Comparison of ENCODE assay signal across 31 mouse cellular contexts in the genomic region with DNA sequence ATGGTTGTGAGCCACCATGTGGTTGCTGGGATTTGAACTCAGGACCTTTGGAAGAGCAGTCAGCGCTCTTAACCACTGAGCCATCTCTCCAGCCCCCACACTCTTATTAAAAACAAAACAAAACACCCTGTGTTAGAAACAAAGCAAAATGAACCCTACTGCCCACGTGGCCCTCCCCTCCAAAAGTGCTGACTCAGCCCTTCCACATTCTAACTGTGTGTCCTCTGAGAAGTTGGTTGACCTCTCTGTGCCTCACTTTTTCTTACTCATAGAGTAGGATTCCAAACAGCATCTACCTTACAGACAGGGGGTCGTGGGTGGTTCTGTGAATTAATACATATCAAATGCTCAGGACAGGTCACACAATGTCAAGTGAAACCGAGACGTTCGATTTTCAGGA. TPM values are rescaled to one million over a fixed set of nuclear protein-coding genes. Genes with fewer than 3 reads are reported as not detected.
"Had no signal": no experiment of that assay in that cellular context is flagged by ENCODE, and none has a peak within 500 bp of the region (broad histone marks: within the 10 kb centered on the region; RNA-seq: fewer than 3 reads in every experiment).

No protein-coding gene starts in this region.

- H3K4me3 ChIP-seq: gastrocnemius, adult 2 months; heart, embryonic 13.5 days; heart, embryonic 15.5 days; hindbrain, embryonic 10.5 days; hindbrain, embryonic 12.5 days; intestine, embryonic 15.5 days; layer of hippocampus, adult 2 months; left cerebral cortex, adult 2 months; limb, embryonic 10.5 days; limb, embryonic 12.5 days had no signal

- H3K36me3 ChIP-seq: heart, embryonic 13.5 days; heart, embryonic 15.5 days; hindbrain, embryonic 10.5 days; hindbrain, embryonic 12.5 days; intestine, embryonic 15.5 days; limb, embryonic 10.5 days; limb, embryonic 12.5 days had no signal

- DNase-seq: gastrocnemius, adult 2 months; gastrocnemius, postnatal 10 days; gastrocnemius, postnatal 25 days; heart, adult 18-20 months; heart, postnatal 4 days; kidney, adult 18-20 months; kidney, adult 8-10 months; kidney, postnatal 10 days; kidney, postnatal 25 days; kidney, postnatal 4 days had no signal

- ATAC-seq: hindbrain, embryonic 16.5 days; inflammation-experienced regulatory T-cells, adult 6 months; intestine, embryonic 15.5 days; intestine, postnatal 0 days had no signal

- H3K9me3 ChIP-seq: heart, embryonic 13.5 days; heart, embryonic 15.5 days; hindbrain, embryonic 10.5 days; hindbrain, embryonic 12.5 days; intestine, embryonic 15.5 days; limb, embryonic 10.5 days; limb, embryonic 12.5 days had no signal

- H3K4me2 ChIP-seq: heart, embryonic 11.5 days; heart, embryonic 13.5 days; heart, embryonic 15.5 days; hindbrain, embryonic 12.5 days; hindbrain, embryonic 14.5 days; intestine, embryonic 15.5 days; limb, embryonic 12.5 days had no signal

- H3K9ac ChIP-seq: heart, embryonic 15.5 days; hindbrain, embryonic 12.5 days; hindbrain, embryonic 14.5 days; intestine, embryonic 15.5 days; limb, embryonic 12.5 days; liver, embryonic 14.5 days had no signal

- H3K27ac ChIP-seq: gastrocnemius, adult 2 months; heart, embryonic 15.5 days; hindbrain, embryonic 12.5 days; hindbrain, embryonic 14.5 days; layer of hippocampus, adult 2 months; left cerebral cortex, adult 2 months had no signal

- H3K27me3 ChIP-seq: heart, embryonic 13.5 days; heart, embryonic 15.5 days; intestine, embryonic 15.5 days; limb, embryonic 12.5 days had no signal

RNA-seq across cellular contexts. Expression of a gene that starts 37.0 kb away (rescaled TPM):
- total RNA-seq: heart, adult 18-20 months; heart, postnatal 25 days; layer of hippocampus, adult 2 months; layer of hippocampus, postnatal 10 days; layer of hippocampus, postnatal 25 days; left cerebral cortex, adult 2 months; left cerebral cortex, postnatal 14 days; left cerebral cortex, postnatal 36 days had no signal
- polyA plus RNA-seq: heart, embryonic 11.5 days; heart, embryonic 13.5 days; heart, postnatal 0 days; hindbrain, embryonic 10.5 days; hindbrain, embryonic 12.5 days; hindbrain, embryonic 14.5 days; hindbrain, embryonic 16.5 days; inflammation-experienced regulatory T-cells, adult 6 months; limb, embryonic 10.5 days; limb, embryonic 12.5 days had no signal

RNA-seq across cellular contexts. Expression of a gene that starts 58.1 kb away (rescaled TPM):
- polyA plus RNA-seq: inflammation-experienced regulatory T-cells, adult 6 months had no signal
